Mouse (Mus musculus) CH12.LX (cell line): Measurements from ENCODE around the gene Gins1. TPM values are rescaled to one million over a fixed set of nuclear protein-coding genes. Genes with fewer than 3 reads are reported as not detected.

Experiments
- DNase-seq: peaks from one replicate; pipeline ENCODE4 v3.0.0-alpha.2; 2013; ENCODE audit errors: extremely low read depth
- H3K27ac ChIP-seq: 2 replicates; pipeline ENCODE4 v1.5.1; 2012; ENCODE audit warnings: low read depth, mild to moderate bottlenecking, control low read depth, moderate library complexity; ENCODE audit not compliant: insufficient read depth
- H3K27me3 ChIP-seq: replicated peaks from 2 replicates; pipeline ENCODE3; 2012; ENCODE audit warnings: inconsistent platforms
- H3K36me3 ChIP-seq, 2 experiments: replicated peaks in 1 of 2; 2 replicates each; pipeline versions ENCODE3 to v1.6.1; 2012; ENCODE audit warnings: inconsistent platforms in 1 of 2, low read length in 1 of 2, mild to moderate bottlenecking in 1 of 2, mixed read lengths in 1 of 2, moderate library complexity in 1 of 2; ENCODE audit not compliant: control insufficient read depth in 1 of 2, insufficient read depth in 1 of 2
- H3K4me1 ChIP-seq, 2 experiments: 2 replicates each; pipeline ENCODE4 v1.6.1; 2012; ENCODE audit warnings: inconsistent platforms in 1 of 2, moderate library complexity in 1 of 2; ENCODE audit not compliant: insufficient read depth in 2 of 2, control insufficient read depth in 1 of 2
- H3K4me2 ChIP-seq: 2 replicates; pipeline ENCODE4 v1.6.1; 2012; ENCODE audit warnings: low read depth, mild to moderate bottlenecking, control low read depth; ENCODE audit not compliant: poor library complexity, insufficient read depth, severe bottlenecking
- H3K4me3 ChIP-seq, 3 experiments: fragments of 150-350 bp in 1 of 3; sonication (generic) in 1 of 3; replicated peaks in 1 of 3; 2 replicates each; pipeline versions ENCODE3 to v1.5.1; 2011 to 2012; ENCODE audit warnings: low read depth in 2 of 3, low read length in 2 of 3, mild to moderate bottlenecking in 2 of 3, moderate library complexity in 2 of 3, control low read depth in 1 of 3, improper control_type of control experiment in 1 of 3, inconsistent platforms in 1 of 3, mixed read lengths in 1 of 3; ENCODE audit not compliant: poor library complexity in 1 of 3
- H3K79me2 ChIP-seq: replicated peaks from 2 replicates; pipeline ENCODE4 v1.6.1; 2012; ENCODE audit warnings: mild to moderate bottlenecking, moderate library complexity; ENCODE audit not compliant: control insufficient read depth, poor library complexity, insufficient read depth, severe bottlenecking; ENCODE audit errors: extremely low read depth
- H3K9ac ChIP-seq: 2 replicates; pipeline ENCODE4 v1.6.1; 2012; ENCODE audit warnings: low read depth, mild to moderate bottlenecking, control low read depth, moderate library complexity; ENCODE audit not compliant: insufficient read depth
- H3K9me3 ChIP-seq: replicated peaks from 2 replicates; pipeline ENCODE3; 2012; ENCODE audit warnings: low read length, inconsistent platforms, mixed read lengths
- CHD1 ChIP-seq: IDR thresholded peaks from 2 replicates; pipeline ENCODE4 v1.6.1; 2012; ENCODE audit warnings: low read depth, low read length, improper control_type of control experiment, inconsistent platforms
- EP300 ChIP-seq: IDR thresholded peaks from 2 replicates; pipeline ENCODE4 v1.6.1; 2011; ENCODE audit warnings: low read length, improper control_type of control experiment
- ETS1 ChIP-seq: conservative IDR thresholded peaks from 2 replicates; pipeline ENCODE4 v1.6.1; 2012; ENCODE audit warnings: low read depth, mild to moderate bottlenecking, inconsistent platforms, low read length, improper control_type of control experiment, moderate library complexity
- IRF4 ChIP-seq: IDR thresholded peaks from 2 replicates; pipeline ENCODE4 v1.6.1; 2014; ENCODE audit warnings: low read depth, mild to moderate bottlenecking, inconsistent platforms, low read length, improper control_type of control experiment
- MAFK ChIP-seq: IDR thresholded peaks from 2 replicates; pipeline ENCODE4 v1.6.1; 2011; ENCODE audit warnings: low read length, improper control_type of control experiment; ENCODE audit not compliant: insufficient replicate concordance
- MEF2A ChIP-seq: IDR thresholded peaks from 2 replicates; pipeline ENCODE4 v1.6.1; 2014; ENCODE audit warnings: low read depth, mild to moderate bottlenecking, inconsistent platforms, low read length, improper control_type of control experiment, borderline replicate concordance
- MXI1 ChIP-seq: IDR thresholded peaks from 2 replicates; pipeline ENCODE4 v1.6.1; 2011; ENCODE audit warnings: mild to moderate bottlenecking, low read depth, low read length, improper control_type of control experiment
- PAX5 ChIP-seq: IDR thresholded peaks from 2 replicates; pipeline ENCODE4 v1.6.1; 2012; ENCODE audit warnings: low read length, inconsistent platforms, mixed read lengths
- POLR2A ChIP-seq: IDR thresholded peaks from 2 replicates; pipeline ENCODE4 v1.6.1; 2011; ENCODE audit warnings: low read depth, mild to moderate bottlenecking, improper control_type of control experiment, low read length
- RAD21 ChIP-seq: IDR thresholded peaks from 2 replicates; pipeline ENCODE4 v1.6.1; 2011; ENCODE audit warnings: low read depth, mild to moderate bottlenecking, low read length, improper control_type of control experiment, moderate library complexity
- RCOR1 ChIP-seq: conservative IDR thresholded peaks from 2 replicates; pipeline ENCODE4 v1.6.1; 2012; ENCODE audit warnings: low read depth, mild to moderate bottlenecking, inconsistent platforms, low read length, improper control_type of control experiment
- USF1 ChIP-seq: IDR thresholded peaks from 2 replicates; pipeline ENCODE4 v1.6.1; 2014; ENCODE audit warnings: low read depth, mild to moderate bottlenecking, inconsistent platforms, low read length, improper control_type of control experiment
- ZC3H11A ChIP-seq: IDR thresholded peaks from 2 replicates; pipeline ENCODE4 v1.6.1; 2012; ENCODE audit warnings: low read depth, mild to moderate bottlenecking, inconsistent platforms, low read length, improper control_type of control experiment
- ZKSCAN1 ChIP-seq: IDR thresholded peaks from 2 replicates; pipeline ENCODE4 v1.6.1; 2012; ENCODE audit warnings: low read depth, inconsistent platforms, low read length, improper control_type of control experiment, borderline replicate concordance
- ZMIZ1 ChIP-seq: IDR thresholded peaks from 2 replicates; pipeline ENCODE4 v1.6.1; 2012; ENCODE audit warnings: low read depth, mild to moderate bottlenecking, inconsistent platforms, low read length, improper control_type of control experiment
- ZNF384 ChIP-seq: IDR thresholded peaks from 2 replicates; pipeline ENCODE4 v1.6.1; 2012; ENCODE audit warnings: low read depth, low read length, improper control_type of control experiment, inconsistent platforms
- dilution Hi-C: fragments of 300-500 bp; cut with MboI; formaldehyde crosslinking; loops from 2 replicates; pipeline ENCODE4 v1.14.3; 2020; ENCODE audit warnings: low sequenced_read_pairs; ENCODE audit not compliant: extremely low pct_unique_long_range_greater_than_20kb, extremely low pct_ligation_motif_present
- in situ Hi-C: fragments of 300-500 bp; cut with MboI; formaldehyde crosslinking; loops from 3 replicates; pipeline ENCODE4 v1.14.3; 2019; ENCODE audit warnings: low sequenced_read_pairs, low pct_ligation_motif_present, low pct_unique_long_range_greater_than_20kb, mixed read lengths
- polyA plus RNA-seq: library from polyadenylated mRNA; unstranded; fragments of >175 nt; gene quantifications from 2 replicates; pipeline ENCODE4 v1.2.1, GENCODE M21; 2012; ENCODE audit warnings: low read depth; ENCODE audit not compliant: insufficient read length
- total RNA-seq, 2 experiments: library from RNA; depleted of rRNA; stranded (reverse); fragments of 300-350 nt in 1 of 2; fragments of >200 nt in 1 of 2; gene quantifications; 2 replicates each; pipeline ENCODE4 v1.2.3; 2012 to 2014

Gins1 gene
- total and polyA plus RNA-seq, 3 experiments, result 41.4 to 76.7 (median 65.9) TPM

GRCm38 (mm10) chr2:150920543-150920942 is 15.3 kb downstream of the Gins1 start:
- dilution Hi-C loops (no loop called here), in situ Hi-C loops (no loop called here)
- no peak overlapping the region for H3K4me3 ChIP-seq
- no peak overlapping the region for H3K9ac ChIP-seq
- no peaks in the 10 kb centered on the region for H3K27me3 ChIP-seq
- H3K9me3 ChIP-seq, result no peaks in the 10 kb centered on the region
- H3K4me2 ChIP-seq, result no peak overlapping the region
- H3K36me3 ChIP-seq, result peaks cover 3 to 44% of the 10 kb centered on the region in 2 experiments
- peak overlapping the region; percentile 18; the same call in 1 of the 2 replicates for H3K27ac ChIP-seq
- no peak for TF ChIP-seq POLR2A
- no peak for TF ChIP-seq PAX5
- no peak for TF ChIP-seq MEF2A
- no peak for TF ChIP-seq MAFK
- no peak for TF ChIP-seq RCOR1
- peaks cover 4% of the 10 kb centered on the region; the same call in 1 of the 2 replicates for H3K79me2 ChIP-seq
- peaks cover 11 to 45% of the 10 kb centered on the region in 2 experiments for H3K4me1 ChIP-seq
- DNase-seq, result no peak

GRCm38 (mm10) chr2:150921697-150922096 is 16.5 kb downstream of the Gins1 start:
- DNase-seq, result peak; percentile 61
- Histone ChIP-seq H3K79me2 (peaks cover 4% of the 10 kb centered on the region; the same call in 1 of the 2 replicates), H3K36me3 (peaks cover 3 to 47% of the 10 kb centered on the region in 2 experiments), H3K4me1 (peaks cover 8 to 37% of the 10 kb centered on the region in 2 experiments), H3K4me2 (peak overlapping the region; percentile 96; the same call in 1 of the 2 replicates), H3K4me3 (no peak overlapping the region), H3K9me3 (no peaks in the 10 kb centered on the region), H3K27ac (no peak overlapping the region), H3K27me3 (no peaks in the 10 kb centered on the region), H3K9ac (peak overlapping the region; percentile 63)
- dilution Hi-C loops (no loop called here), in situ Hi-C loops (no loop called here)
- TF ChIP-seq MXI1, result no peak
- TF ChIP-seq CHD1, result peak; percentile 74; the same call in 1 of the 2 replicates
- peak; percentile 90 for TF ChIP-seq MEF2A
- peak; percentile 85 for TF ChIP-seq IRF4
- no peak for TF ChIP-seq ZC3H11A
- no peak for TF ChIP-seq ZKSCAN1
- TF ChIP-seq RAD21, result no peak
- TF ChIP-seq ZMIZ1, result no peak
- no peak for TF ChIP-seq USF1
- peak; percentile 81 for TF ChIP-seq EP300
- TF ChIP-seq RCOR1, result 0 out of 2 replicates have a peak, but pooled peaks have one; percentile 56
- no peak for TF ChIP-seq ZNF384
- TF ChIP-seq ETS1, result peak; percentile 51
